Mouse (Mus musculus): ENCODE data around the gene Mrpl10. TPM values are rescaled to one million over a fixed set of nuclear protein-coding genes. Genes with fewer than 3 reads are reported as not detected.

Gene Mrpl10
- polyA plus RNA-seq (2012; ENCODE audit: insufficient read depth, insufficient read length, missing spikeins): 121 and 122 TPM in 2 replicates

- peak within 1 kb of the TSS; percentile 65 for H3K27ac ChIP-seq (replicated peaks; ENCODE audit: low read depth, low read length)
Measured at GRCm38 (mm10) chr11:97041022-97041899, at the start of gene Mrpl10, which contains the start of gene Lrrc46. Gene Mrpl10, plus strand, starts transcription at chr11:97041560. Gene Lrrc46, minus strand, starts transcription at chr11:97041407.

GRCm38 (mm10) chr11:96992722-96993311, 48.5 kb upstream of the Mrpl10 start:
- Histone ChIP-seq H3K4me1 (ENCODE audit: control insufficient read depth, insufficient read depth, insufficient read length, low read length) (peaks cover 8% of the 10 kb centered on the region; the same call in 1 of the 2 replicates), H3K27ac (replicated peaks; ENCODE audit: low read depth, low read length) (no peak overlapping the region; the same call in 1 of the 2 replicates), H3K4me3 (ENCODE audit: insufficient read depth, low read depth, low read length) (no peak overlapping the region)

More at GRCm38 (mm10) chr11:97041022-97041899, at the start of gene Mrpl10, which contains the start of gene Lrrc46:
- H3K4me1 ChIP-seq (ENCODE audit: control insufficient read depth, insufficient read depth, insufficient read length, low read length): no peaks in the 10 kb centered on the region; the same call in 1 of the 2 replicates
- H3K4me3 ChIP-seq (ENCODE audit: insufficient read depth, low read depth, low read length): peak within 1 kb of the TSS; percentile 68

GRCm38 (mm10) chr11:96995031-96995430, 46.3 kb upstream of the Mrpl10 start:
- Histone ChIP-seq H3K27ac (replicated peaks; ENCODE audit: low read depth, low read length) (no peak overlapping the region), H3K4me3 (ENCODE audit: insufficient read depth, low read depth, low read length) (no peak overlapping the region), H3K4me1 (ENCODE audit: control insufficient read depth, insufficient read depth, insufficient read length, low read length) (peaks cover 8% of the 10 kb centered on the region; the same call in 1 of the 2 replicates)

GRCm38 (mm10) chr11:96995836-96996772, 45.3 kb upstream of the Mrpl10 start:
- Histone ChIP-seq H3K4me3 (ENCODE audit: insufficient read depth, low read depth, low read length) (no peak overlapping the region), H3K27ac (replicated peaks; ENCODE audit: low read depth, low read length) (no peak overlapping the region), H3K4me1 (ENCODE audit: control insufficient read depth, insufficient read depth, insufficient read length, low read length) (peaks cover 8% of the 10 kb centered on the region; the same call in 1 of the 2 replicates)

GRCm38 (mm10) chr11:96996773-96997379, 44.5 kb upstream of the Mrpl10 start:
- peak overlapping the region; percentile 45 for H3K4me3 ChIP-seq (ENCODE audit: insufficient read depth, low read depth, low read length)
- H3K27ac ChIP-seq (replicated peaks; ENCODE audit: low read depth, low read length): no peak overlapping the region
- H3K4me1 ChIP-seq (ENCODE audit: control insufficient read depth, insufficient read depth, insufficient read length, low read length): peaks cover 8% of the 10 kb centered on the region; the same call in 1 of the 2 replicates

GRCm38 (mm10) chr11:96997380-96997956, 43.9 kb upstream of the Mrpl10 start:
- H3K4me1 ChIP-seq (ENCODE audit: control insufficient read depth, insufficient read depth, insufficient read length, low read length): peaks cover 8% of the 10 kb centered on the region; the same call in 1 of the 2 replicates
- H3K27ac ChIP-seq (replicated peaks; ENCODE audit: low read depth, low read length): no peak overlapping the region; the same call in 1 of the 2 replicates
- H3K4me3 ChIP-seq (ENCODE audit: insufficient read depth, low read depth, low read length): peak overlapping the region; percentile 45

GRCm38 (mm10) chr11:97003170-97003569, 38.2 kb upstream of the Mrpl10 start:
- H3K4me1 ChIP-seq (ENCODE audit: control insufficient read depth, insufficient read depth, insufficient read length, low read length): no peaks in the 10 kb centered on the region
- H3K27ac ChIP-seq (replicated peaks; ENCODE audit: low read depth, low read length): no peak overlapping the region
- H3K4me3 ChIP-seq (ENCODE audit: insufficient read depth, low read depth, low read length): no peak overlapping the region

- H3K4me1 ChIP-seq (ENCODE audit: control insufficient read depth, insufficient read depth, insufficient read length, low read length): no peaks in the 10 kb centered on the region
- H3K4me3 ChIP-seq (ENCODE audit: insufficient read depth, low read depth, low read length): no peak overlapping the region
- no peak overlapping the region for H3K27ac ChIP-seq (replicated peaks; ENCODE audit: low read depth, low read length)
Measured at GRCm38 (mm10) chr11:97007093-97007794, 34.1 kb upstream of the Mrpl10 start.

- Histone ChIP-seq H3K27ac (replicated peaks; ENCODE audit: low read depth, low read length) (no peak overlapping the region), H3K4me1 (ENCODE audit: control insufficient read depth, insufficient read depth, insufficient read length, low read length) (no peaks in the 10 kb centered on the region), H3K4me3 (ENCODE audit: insufficient read depth, low read depth, low read length) (no peak overlapping the region)
Measured at GRCm38 (mm10) chr11:97009198-97009790, 32.1 kb upstream of the Mrpl10 start.

GRCm38 (mm10) chr11:97013121-97013670, 28.2 kb upstream of the Mrpl10 start, which contains the start of gene Sp6:
Gene Sp6, plus strand, starts transcription at chr11:97013394.
- H3K27ac ChIP-seq (replicated peaks; ENCODE audit: low read depth, low read length): no peak within 1 kb of the TSS
- no peaks in the 10 kb centered on the region for H3K4me1 ChIP-seq (ENCODE audit: control insufficient read depth, insufficient read depth, insufficient read length, low read length)
- H3K4me3 ChIP-seq (ENCODE audit: insufficient read depth, low read depth, low read length): no peak within 1 kb of the TSS

- Histone ChIP-seq H3K27ac (replicated peaks; ENCODE audit: low read depth, low read length) (no peak overlapping the region), H3K4me1 (ENCODE audit: control insufficient read depth, insufficient read depth, insufficient read length, low read length) (no peaks in the 10 kb centered on the region), H3K4me3 (ENCODE audit: insufficient read depth, low read depth, low read length) (no peak overlapping the region)
Measured at GRCm38 (mm10) chr11:97017696-97018582, 23.4 kb upstream of the Mrpl10 start.

Data from brown adipose tissue, adult 24 weeks (tissue).